Mouse (Mus musculus) heart, adult 2 months (tissue): ENCODE measurements around the gene Cks1b. TPM values are rescaled to one million over a fixed set of nuclear protein-coding genes. Genes with fewer than 3 reads are reported as not detected.

Source experiments
- DNase-seq, 2 experiments: peaks; one replicate each; pipeline ENCODE4 v3.0.0; 2021
- H3K27ac ChIP-seq: fragments of 200-600 bp; 2 replicates; pipeline ENCODE4 v1.8.1; 2022
- H3K27me3 ChIP-seq: fragments of 200-500 bp; 2 replicates; pipeline ENCODE4 v1.6.1; 2012; ENCODE audit warnings: mild to moderate bottlenecking, low read length, inconsistent platforms, mixed read lengths; ENCODE audit not compliant: control insufficient read depth, insufficient read depth
- H3K36me3 ChIP-seq: fragments of 200-500 bp; 2 replicates; pipeline ENCODE4 v1.6.1; 2012; ENCODE audit warnings: low read length, inconsistent platforms; ENCODE audit not compliant: control insufficient read depth, insufficient read depth
- H3K4me1 ChIP-seq: fragments of 200-500 bp; 2 replicates; pipeline ENCODE4 v1.6.1; 2011; ENCODE audit warnings: low read length; ENCODE audit not compliant: control insufficient read depth, insufficient read depth
- H3K4me3 ChIP-seq: fragments of 200-600 bp; 2 replicates; pipeline ENCODE4 v1.8.1; 2022
- H3K79me2 ChIP-seq: fragments of 200-500 bp; replicated peaks from 2 replicates; pipeline ENCODE4 v1.6.1; 2012; ENCODE audit warnings: mild to moderate bottlenecking, inconsistent platforms, low read length, moderate library complexity, mixed read lengths; ENCODE audit not compliant: control insufficient read depth, insufficient read depth
- H3K9ac ChIP-seq: fragments of 200-500 bp; 2 replicates; pipeline ENCODE4 v1.6.1; 2012; ENCODE audit warnings: low read depth, mild to moderate bottlenecking, control low read depth, inconsistent platforms, low read length, mixed read lengths
- CTCF ChIP-seq: fragments of 200-600 bp; IDR thresholded peaks from 2 replicates; pipeline ENCODE4 v1.8.1; 2022; ENCODE audit warnings: antibody characterized with exemption, mild to moderate bottlenecking, moderate library complexity
- EP300 ChIP-seq: fragments of 200-500 bp; IDR thresholded peaks from 2 replicates; pipeline ENCODE4 v1.6.1; 2011; ENCODE audit warnings: low read depth, low read length, control low read depth; ENCODE audit not compliant: insufficient read depth
- POLR2A ChIP-seq: fragments of 200-500 bp; IDR thresholded peaks from 2 replicates; pipeline ENCODE4 v1.6.1; 2011; ENCODE audit warnings: mild to moderate bottlenecking, low read depth, low read length, control low read depth; ENCODE audit not compliant: insufficient read depth
- whole genome bisulfite sequencing: fragments of 180-500 bp; shearing (Covaris S2); methylation state at CpG from one replicate; pipeline ENCODE4 v1.1.7; 2018; 5-methylcytosine and 5-hydroxymethylcytosine counted together
- intact Hi-C: fragments of 180-260 bp; cut with DNase I; formaldehyde crosslinking; loops from one replicate; pipeline ENCODE4 v1.15.1; 2025
- polyA plus RNA-seq: library from polyadenylated mRNA; depleted of rRNA; stranded (reverse); fragments of >200 nt; gene quantifications from 2 replicates; pipeline ENCODE4 v1.2.3, GENCODE M21; 2012
- total RNA-seq, 2 experiments: library from RNA; stranded (reverse); gene quantifications; 2 replicates each; pipeline ENCODE4 v1.2.3; 2021

Gene Cks1b
- total and polyA plus RNA-seq, 3 experiments = 3.3 to 9.0 (median 3.5) TPM

- intact Hi-C loops = no loop called here
- no peak for DNase-seq
- WGBS = 56% methylated on average over 6 of the region's 6 CpGs
- Histone ChIP-seq H3K27ac (no peak overlapping the region), H3K36me3 (no peaks in the 10 kb centered on the region), H3K79me2 (no peaks in the 10 kb centered on the region; the same call in 1 of the 2 replicates), H3K9ac (no peak overlapping the region), H3K4me3 (no peak overlapping the region), H3K4me1 (peaks cover 8% of the 10 kb centered on the region), H3K27me3 (no peaks in the 10 kb centered on the region)
- no peak for TF ChIP-seq POLR2A
- TF ChIP-seq EP300 = no peak
- TF ChIP-seq CTCF = no peak
Observed at GRCm38 (mm10) chr3:89422556-89423205, 4.5 kb upstream of the Cks1b start.

- Histone ChIP-seq H3K4me1 (peaks cover 8% of the 10 kb centered on the region), H3K9ac (peak overlapping the region; percentile 59), H3K27ac (peak overlapping the region; percentile 80), H3K4me3 (peak overlapping the region; percentile 41), H3K27me3 (no peaks in the 10 kb centered on the region), H3K79me2 (no peaks in the 10 kb centered on the region; the same call in 1 of the 2 replicates), H3K36me3 (no peaks in the 10 kb centered on the region)
- TF ChIP-seq CTCF = no peak
- no peak for TF ChIP-seq POLR2A
- no peak for TF ChIP-seq EP300
- WGBS = 16% methylated on average over 22 of the region's 22 CpGs
- peak in 1 of 2 experiments; percentile 45 for DNase-seq
- intact Hi-C loops = no loop called here
Observed at GRCm38 (mm10) chr3:89421810-89422473, 3.8 kb upstream of the Cks1b start.

GRCm38 (mm10) chr3:89421002-89421774 lies 3.0 kb upstream of the Cks1b start:
- no peaks in the 10 kb centered on the region for H3K36me3 ChIP-seq
- intact Hi-C loops = no loop called here
- peaks cover 8% of the 10 kb centered on the region for H3K4me1 ChIP-seq
- peak overlapping the region; percentile 59 for H3K9ac ChIP-seq
- peak overlapping the region; percentile 80 for H3K27ac ChIP-seq
- peak; percentile 84 to 90 for DNase-seq
- H3K27me3 ChIP-seq = no peaks in the 10 kb centered on the region
- 12% methylated on average over 11 of the region's 11 CpGs for WGBS
- H3K79me2 ChIP-seq = peaks cover 2% of the 10 kb centered on the region; the same call in 1 of the 2 replicates
- peak; percentile 93 for TF ChIP-seq POLR2A
- 0 out of 2 replicates have a peak, but pooled peaks have one; percentile 28 for TF ChIP-seq EP300
- no peak for TF ChIP-seq CTCF
- peak overlapping the region; percentile 41 for H3K4me3 ChIP-seq

GRCm38 (mm10) chr3:89420421-89420820 lies 2.2 kb upstream of the Cks1b start:
- WGBS = 29% methylated on average over 2 of the region's 2 CpGs
- Histone ChIP-seq H3K27ac (peak overlapping the region; percentile 80), H3K36me3 (no peaks in the 10 kb centered on the region), H3K9ac (no peak overlapping the region), H3K4me3 (no peak overlapping the region), H3K27me3 (no peaks in the 10 kb centered on the region), H3K79me2 (peaks cover 2% of the 10 kb centered on the region; the same call in 1 of the 2 replicates), H3K4me1 (peaks cover 8% of the 10 kb centered on the region)
- no peak for TF ChIP-seq EP300
- TF ChIP-seq CTCF = no peak
- no peak for TF ChIP-seq POLR2A
- no peak for DNase-seq
- intact Hi-C loops = no loop called here

GRCm38 (mm10) chr3:89419981-89420380 lies 1.8 kb upstream of the Cks1b start:
- H3K36me3 ChIP-seq = no peaks in the 10 kb centered on the region
- DNase-seq = no peak
- H3K79me2 ChIP-seq = peaks cover 2% of the 10 kb centered on the region; the same call in 1 of the 2 replicates
- peak overlapping the region; percentile 48 for H3K9ac ChIP-seq
- H3K27me3 ChIP-seq = no peaks in the 10 kb centered on the region
- WGBS = 29% methylated on average over 3 of the region's 3 CpGs
- peak overlapping the region; percentile 94 for H3K27ac ChIP-seq
- H3K4me1 ChIP-seq = peaks cover 8% of the 10 kb centered on the region
- intact Hi-C loops = loop anchor here (2.0 kb wide), 1 partner anchor 17 kb away; the partner anchor contains the start of gene Pbxip1
- TF ChIP-seq POLR2A = no peak
- TF ChIP-seq CTCF = no peak
- TF ChIP-seq EP300 = no peak
- peak overlapping the region; percentile 88 for H3K4me3 ChIP-seq
